ENCODE assay signal across 14 mouse cellular contexts in genomic region chr3:88204751-88205150, GRCm38 (mm10). TPM values are rescaled to one million over a fixed set of nuclear protein-coding genes. Genes with fewer than 3 reads are reported as not detected.
DNase-seq lines count a peak whose midpoint lies in the region; ATAC-seq and TF ChIP-seq lines count a peak whose summit lies in the region.
"Had no signal": no experiment of that assay in that cellular context is flagged by ENCODE, and none has a peak within 500 bp of the region (broad histone marks: within the 10 kb centered on the region; RNA-seq: fewer than 3 reads in every experiment).

No protein-coding gene starts in this region.

- H3K4me3 ChIP-seq in midbrain, embryonic 11.5 days (ENCODE audit: low read depth, low read length): no peak overlapping the region
- no peak overlapping the region for H3K4me3 ChIP-seq in midbrain, embryonic 10.5 days
- peak overlapping the region; percentile 21 for H3K4me3 ChIP-seq in forebrain, embryonic 16.5 days (replicated peaks; ENCODE audit: low read length)
- H3K4me3 ChIP-seq in midbrain, embryonic 13.5 days (replicated peaks): no peak overlapping the region
- H3K4me3 ChIP-seq in lung, adult 2 months (replicated peaks; ENCODE audit: extremely low read depth, low read depth, low read length): no peak overlapping the region
- H3K4me3 ChIP-seq: embryonic facial prominence, embryonic 13.5 days had no signal

- H3K4me1 ChIP-seq in midbrain, embryonic 11.5 days (ENCODE audit: control insufficient read depth, insufficient read depth, low read length): peaks cover 44% of the 10 kb centered on the region
- H3K4me1 ChIP-seq in midbrain, embryonic 10.5 days: peaks cover 65% of the 10 kb centered on the region
- H3K4me1 ChIP-seq in forebrain, embryonic 16.5 days (replicated peaks; ENCODE audit: control insufficient read depth, insufficient read depth, low read length): peaks cover 56% of the 10 kb centered on the region
- H3K4me1 ChIP-seq in midbrain, embryonic 13.5 days (replicated peaks): peaks cover 94% of the 10 kb centered on the region
- peaks cover 6% of the 10 kb centered on the region for H3K4me1 ChIP-seq in lung, adult 2 months (ENCODE audit: control insufficient read depth, insufficient read depth, low read length)

- ATAC-seq in midbrain, embryonic 11.5 days (ENCODE audit: low FRiP score): no peak
- peak; percentile 29 for ATAC-seq in forebrain, embryonic 16.5 days
- no peak for ATAC-seq in midbrain, embryonic 13.5 days
- no peak for ATAC-seq in megakaryocyte-erythroid progenitor cell, adult 5-6 weeks (replicated peaks; ENCODE audit: low FRiP score, low TSS enrichment, poor library complexity, severe bottlenecking)
- ATAC-seq in cerebellum, adult (ENCODE audit: insufficient number of reproducible peaks, low FRiP score, low TSS enrichment): no peak
- ATAC-seq: activated CD4-positive, CD25-positive, alpha-beta regulatory T cell, adult 4 months; liver, postnatal 0 days had no signal

- no peak for TF ChIP-seq CTCF in lung, adult 2 months (IDR thresholded peaks at IDR 0.05; ENCODE audit: insufficient read depth, low read length)

- H3K9me3 ChIP-seq in midbrain, embryonic 11.5 days (ENCODE audit: control insufficient read depth, low read length): no peaks in the 10 kb centered on the region
- no peaks in the 10 kb centered on the region for H3K9me3 ChIP-seq in midbrain, embryonic 10.5 days (replicated peaks)
- H3K9me3 ChIP-seq in forebrain, embryonic 16.5 days (ENCODE audit: control insufficient read depth, low read length): no peaks in the 10 kb centered on the region
- H3K9me3 ChIP-seq in midbrain, embryonic 13.5 days: no peaks in the 10 kb centered on the region
- H3K9me3 ChIP-seq: embryonic facial prominence, embryonic 13.5 days had no signal

- H3K27me3 ChIP-seq in midbrain, embryonic 11.5 days (ENCODE audit: control insufficient read depth, insufficient read depth, low read length): peaks cover 98% of the 10 kb centered on the region
- peaks cover 100% of the 10 kb centered on the region for H3K27me3 ChIP-seq in midbrain, embryonic 10.5 days (ENCODE audit: low read depth, poor library complexity, severe bottlenecking)
- H3K27me3 ChIP-seq in forebrain, embryonic 16.5 days (replicated peaks; ENCODE audit: control insufficient read depth, insufficient read depth, low read length): no peaks in the 10 kb centered on the region
- peaks cover 74% of the 10 kb centered on the region for H3K27me3 ChIP-seq in midbrain, embryonic 13.5 days

- peak overlapping the region; percentile 11; the same call in 1 of the 2 replicates for H3K4me2 ChIP-seq in midbrain, embryonic 11.5 days
- peak overlapping the region; percentile 67 for H3K4me2 ChIP-seq in forebrain, embryonic 16.5 days (ENCODE audit: low read length)
- peak overlapping the region; percentile 74 for H3K4me2 ChIP-seq in midbrain, embryonic 13.5 days (replicated peaks)
- H3K4me2 ChIP-seq: embryonic facial prominence, embryonic 13.5 days had no signal

- DNase-seq in midbrain, embryonic 11.5 days (ENCODE audit: low spot score, missing footprints): peak; percentile 84
- DNase-seq in midbrain, embryonic 10.5 days (ENCODE audit: low spot score): no peak
- DNase-seq in retina, postnatal 1 day: peak; percentile 66
- DNase-seq in lung, adult 2 months: no peak
- DNase-seq: heart, postnatal 4 days; liver, postnatal 0 days; thymus, postnatal 4 days had no signal

- H3K9ac ChIP-seq in midbrain, embryonic 11.5 days (ENCODE audit: low read length): peak overlapping the region; percentile 45; the same call in 1 of the 2 replicates
- H3K9ac ChIP-seq in forebrain, embryonic 16.5 days (replicated peaks; ENCODE audit: low read depth, low read length): peak overlapping the region; percentile 100
- H3K9ac ChIP-seq in midbrain, embryonic 13.5 days (replicated peaks): peak overlapping the region; percentile 39
- H3K9ac ChIP-seq: embryonic facial prominence, embryonic 13.5 days; liver, postnatal 0 days had no signal

- TF ChIP-seq POLR2A in lung, adult 2 months (IDR thresholded peaks at IDR 0.05; ENCODE audit: borderline replicate concordance, extremely low read depth, low read depth, low read length): no peak

- WGBS in midbrain, embryonic 11.5 days: 9% methylated on average over 1 of the region's 1 CpGs
- WGBS in midbrain, embryonic 10.5 days: 12% methylated on average over 1 of the region's 1 CpGs
- WGBS in forebrain, embryonic 16.5 days: 0% methylated on average over 1 of the region's 1 CpGs
- 11% methylated on average over 1 of the region's 1 CpGs for WGBS in midbrain, embryonic 13.5 days
- WGBS in lung, adult 2 months: 35% methylated on average over 1 of the region's 1 CpGs

- H3K36me3 ChIP-seq in midbrain, embryonic 11.5 days (ENCODE audit: control insufficient read depth, insufficient read depth, low read length): no peaks in the 10 kb centered on the region
- H3K36me3 ChIP-seq in midbrain, embryonic 10.5 days: no peaks in the 10 kb centered on the region
- H3K36me3 ChIP-seq in forebrain, embryonic 16.5 days (ENCODE audit: control insufficient read depth, insufficient read depth): no peaks in the 10 kb centered on the region
- no peaks in the 10 kb centered on the region for H3K36me3 ChIP-seq in midbrain, embryonic 13.5 days
- H3K36me3 ChIP-seq: embryonic facial prominence, embryonic 13.5 days had no signal

- H3K27ac ChIP-seq in midbrain, embryonic 11.5 days (ENCODE audit: low read depth, low read length): peak overlapping the region; percentile 89
- H3K27ac ChIP-seq in midbrain, embryonic 10.5 days (replicated peaks): no peak overlapping the region; the same call in 1 of the 2 replicates
- H3K27ac ChIP-seq in forebrain, embryonic 16.5 days (ENCODE audit: low read length): peak overlapping the region; percentile 100
- H3K27ac ChIP-seq in midbrain, embryonic 13.5 days: peak overlapping the region; percentile 98
- H3K27ac ChIP-seq: embryonic facial prominence, embryonic 13.5 days; macrophage had no signal

RNA-seq across cellular contexts. Expression of gene Rhbg, which starts 49.8 kb away (rescaled TPM):
- polyA plus RNA-seq in midbrain, embryonic 11.5 days (2014; fragmentation: Nextera tagmentation; extraction: Ambion mirVana): 0.15 TPM in 1 of 2 replicates, not detected in the other
- not detected in 2 replicates for polyA plus RNA-seq in midbrain, embryonic 10.5 days (2016; fragmentation: Nextera tagmentation; extraction: Ambion mirVana)
- not detected in 2 replicates for polyA plus RNA-seq in forebrain, embryonic 16.5 days (2015; fragmentation: Nextera tagmentation; extraction: Ambion mirVana)
- 0.12 TPM in 1 of 2 replicates, not detected in the other for polyA plus RNA-seq in midbrain, embryonic 13.5 days (2015; fragmentation: Nextera tagmentation; extraction: Ambion mirVana)
- not detected in 2 replicates for total RNA-seq in megakaryocyte-erythroid progenitor cell, adult 5-6 weeks (2014; fragmentation: Nextera tagmentation)
- total RNA-seq in megakaryocyte-erythroid progenitor cell, adult 5-6 weeks (2017): not detected in 2 replicates
- polyA plus RNA-seq in lung, adult 2 months (2012; rRNA removed): 8.2 and 14.5 TPM in 2 replicates
- total RNA-seq: heart, postnatal 4 days had no signal
- polyA plus RNA-seq: activated CD4-positive, CD25-positive, alpha-beta regulatory T cell, adult 4 months; macrophage had no signal

Comparison
In these comparisons a context has a peak if more than half of its experiments do, and no peak if none do; other contexts are left out.
1. DNase-seq: peak in midbrain, embryonic 11.5 days (single experiment) and retina, postnatal 1 day (single experiment); none in midbrain, embryonic 10.5 days (single experiment) and lung, adult 2 months (single experiment).
2. H3K4me2 ChIP-seq: peak in every context shown above with its lines; median percentile 74 in midbrain, embryonic 13.5 days; 67 in forebrain, embryonic 16.5 days; 11 in midbrain, embryonic 11.5 days.
3. H3K9ac ChIP-seq: peak in every context shown above with its lines; median percentile 100 in forebrain, embryonic 16.5 days; 45 in midbrain, embryonic 11.5 days; 39 in midbrain, embryonic 13.5 days.